Mouse (Mus musculus) gastrocnemius, adult 2 months (tissue): ENCODE measurements around the gene Magi2. TPM values are rescaled to one million over a fixed set of nuclear protein-coding genes. Genes with fewer than 3 reads are reported as not detected.

ENCODE experiments used
- DNase-seq: peaks from one replicate; pipeline ENCODE4 v3.0.0; 2022
- H3K27ac ChIP-seq: fragments of 200-600 bp; 2 replicates; pipeline ENCODE4 v1.8.1; 2022; ENCODE audit warnings: mild to moderate bottlenecking
- H3K4me3 ChIP-seq: fragments of 200-600 bp; 2 replicates; pipeline ENCODE4 v1.8.1; 2022; ENCODE audit warnings: mild to moderate bottlenecking, moderate library complexity
- CTCF ChIP-seq: fragments of 200-600 bp; IDR thresholded peaks from 2 replicates; pipeline ENCODE4 v1.8.1; 2022; ENCODE audit warnings: antibody characterized with exemption, mild to moderate bottlenecking, moderate library complexity
- intact Hi-C: fragments of 180-260 bp; cut with DNase I; formaldehyde crosslinking; loops from one replicate; pipeline ENCODE4 v1.15.1; 2025
- total RNA-seq, 2 experiments: library from RNA; stranded (reverse); gene quantifications; 2 replicates each; pipeline ENCODE4 v1.2.3; 2021

The Magi2 gene
- total RNA-seq, 2 experiments from 2014 or later, result 0.98 to 1.6 TPM

DNA sequence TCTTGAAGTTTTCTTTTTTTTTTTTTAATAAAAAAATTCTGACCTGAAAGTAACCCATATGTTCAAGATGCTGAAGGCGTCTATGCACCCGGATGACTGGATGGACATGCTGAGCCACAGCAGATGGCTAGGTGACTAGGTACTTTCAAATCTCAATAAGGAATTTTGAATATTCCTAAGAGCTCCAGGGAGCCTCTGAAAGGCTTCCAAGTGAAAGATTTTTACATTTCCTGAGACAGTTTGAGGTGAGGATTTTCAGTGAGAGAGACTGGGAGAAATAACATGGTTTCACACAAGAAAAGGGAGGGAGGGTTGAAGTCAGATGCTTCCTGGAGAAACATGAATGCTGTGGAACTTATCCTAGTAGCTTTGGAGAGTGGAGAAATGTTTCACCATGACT lies 1048.8 kb downstream of the Magi2 start:
- DNase-seq, result no peak
- TF ChIP-seq CTCF, result no peak
- intact Hi-C loops, result no loop called here
- Histone ChIP-seq H3K4me3 (no peak overlapping the region), H3K27ac (no peak overlapping the region)

DNA sequence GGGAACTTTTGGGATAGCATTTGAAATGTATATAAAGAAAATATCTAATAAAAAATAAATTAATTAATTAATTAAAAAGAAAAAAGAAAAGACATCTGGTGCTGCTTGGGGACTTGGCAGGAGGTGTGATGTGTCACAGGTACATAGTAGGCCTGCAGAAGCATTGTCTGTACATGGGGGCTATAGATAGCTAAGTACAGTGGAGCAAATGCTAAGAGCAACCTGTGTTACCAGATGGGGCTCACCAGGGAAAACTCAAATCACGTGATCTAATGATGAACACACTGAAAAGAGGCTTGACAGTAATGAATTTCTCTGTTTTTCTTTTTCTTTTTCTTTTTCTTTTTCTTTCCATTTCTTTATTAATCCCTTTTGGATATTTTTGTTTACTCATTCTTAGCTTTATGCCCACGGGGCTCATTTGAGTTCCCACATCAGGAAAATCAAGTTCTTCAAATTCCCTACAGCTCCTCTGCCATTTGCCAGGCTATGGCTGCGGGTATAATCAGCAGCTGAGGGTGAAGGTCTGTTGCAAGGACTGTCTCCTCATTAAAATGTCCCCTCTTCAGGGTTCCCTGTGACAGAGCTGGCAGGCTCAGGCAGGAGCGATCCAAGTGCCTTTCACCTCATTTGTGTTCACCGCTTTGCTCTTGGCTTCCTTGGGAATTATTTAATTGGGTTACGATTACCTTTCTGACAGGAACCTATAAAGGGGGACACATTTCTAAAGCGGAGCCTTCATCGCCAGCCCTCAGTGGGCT lies 1058.4 kb downstream of the Magi2 start:
- DNase-seq, result no peak
- TF ChIP-seq CTCF, result no peak
- H3K27ac ChIP-seq, result no peak overlapping the region
- H3K4me3 ChIP-seq, result no peak overlapping the region
- intact Hi-C loops, result no loop called here

DNA sequence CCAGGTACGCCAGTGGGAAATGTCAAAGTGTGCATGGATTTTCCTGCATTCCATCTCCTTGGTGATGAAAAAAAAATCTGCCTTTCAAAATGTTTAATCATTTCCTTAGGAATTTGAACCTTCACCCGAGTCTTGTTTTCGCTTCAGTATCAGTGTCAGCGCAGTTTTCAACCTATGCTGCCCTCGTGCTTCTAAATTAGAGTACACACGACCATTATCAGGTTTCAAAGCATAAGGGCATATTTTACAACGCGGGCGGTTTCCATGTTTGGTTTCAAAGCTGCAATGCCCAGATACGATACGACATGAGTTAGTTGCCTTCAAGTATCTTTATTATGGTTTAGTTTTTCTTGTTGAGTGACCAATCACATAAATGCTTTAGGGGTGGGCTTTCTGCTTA lies 1067.7 kb downstream of the Magi2 start:
- H3K27ac ChIP-seq, result no peak overlapping the region
- intact Hi-C loops, result no loop called here
- H3K4me3 ChIP-seq, result no peak overlapping the region
- no peak for TF ChIP-seq CTCF
- DNase-seq, result no peak

DNA sequence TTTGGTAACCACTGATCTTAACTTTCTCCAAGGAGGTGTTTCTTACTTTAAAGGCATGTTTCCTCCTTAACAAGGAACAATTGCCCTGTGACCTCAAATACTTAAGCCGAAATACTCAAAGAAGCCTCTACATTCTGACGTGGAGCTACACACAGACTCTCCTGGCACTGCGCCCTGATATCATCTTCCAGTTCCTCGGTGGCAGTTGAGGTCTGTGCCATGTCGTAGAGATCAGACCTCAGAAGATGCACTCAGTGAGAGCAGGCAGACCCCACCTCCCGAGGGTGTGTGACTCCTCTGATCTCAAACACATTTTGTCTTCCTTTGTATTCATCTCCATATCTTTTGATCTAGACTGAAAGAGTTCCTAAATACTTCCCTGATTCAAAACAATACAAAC lies 1073.0 kb downstream of the Magi2 start:
- H3K4me3 ChIP-seq, result no peak overlapping the region
- TF ChIP-seq CTCF, result no peak
- H3K27ac ChIP-seq, result no peak overlapping the region
- intact Hi-C loops, result no loop called here
- DNase-seq, result no peak

DNA sequence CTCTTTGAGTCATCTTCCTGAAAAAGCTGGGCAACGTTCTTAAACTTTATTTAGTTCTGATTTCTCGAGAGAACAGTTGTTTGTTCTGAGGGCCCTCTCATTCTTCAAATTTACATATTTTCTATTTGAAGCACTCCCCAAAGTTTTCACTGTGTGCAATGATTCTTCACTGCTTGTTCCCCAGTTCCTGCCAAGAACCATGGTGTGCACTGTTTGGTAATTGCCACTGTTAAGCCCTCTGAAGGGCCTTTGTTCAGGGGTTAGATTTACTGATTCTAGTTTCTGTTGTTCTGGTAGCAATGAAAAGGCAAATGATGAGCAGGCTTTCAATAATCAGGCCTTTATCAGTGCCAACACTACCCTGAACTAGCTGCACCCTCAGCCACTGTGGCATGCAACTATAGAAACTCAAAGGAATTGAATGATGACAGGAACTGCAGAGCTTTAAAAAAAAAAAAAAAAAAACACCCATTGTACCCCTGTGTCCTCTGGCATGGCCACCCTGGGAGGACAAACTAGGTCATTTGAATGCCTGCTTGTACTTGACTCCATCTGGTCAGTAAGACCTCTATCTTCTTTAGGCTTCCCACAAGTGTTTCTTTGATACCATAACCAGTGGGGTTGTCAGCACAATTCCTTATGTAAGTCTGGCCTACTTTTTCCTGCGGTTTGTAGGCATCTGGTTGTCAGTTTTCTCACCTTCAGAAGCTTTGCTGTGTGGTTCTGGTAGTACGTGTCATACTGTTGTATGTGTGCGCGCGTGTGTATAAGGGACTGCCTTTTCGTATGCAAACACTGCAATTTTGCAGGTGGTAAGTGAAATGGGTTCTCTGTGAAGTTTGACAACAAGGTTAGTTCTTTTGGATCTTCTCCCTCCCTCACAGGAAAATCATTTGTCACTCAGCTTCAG lies 1076.5 kb downstream of the Magi2 start:
- Histone ChIP-seq H3K27ac (no peak overlapping the region), H3K4me3 (no peak overlapping the region)
- DNase-seq, result no peak
- intact Hi-C loops, result no loop called here
- no peak for TF ChIP-seq CTCF

DNA sequence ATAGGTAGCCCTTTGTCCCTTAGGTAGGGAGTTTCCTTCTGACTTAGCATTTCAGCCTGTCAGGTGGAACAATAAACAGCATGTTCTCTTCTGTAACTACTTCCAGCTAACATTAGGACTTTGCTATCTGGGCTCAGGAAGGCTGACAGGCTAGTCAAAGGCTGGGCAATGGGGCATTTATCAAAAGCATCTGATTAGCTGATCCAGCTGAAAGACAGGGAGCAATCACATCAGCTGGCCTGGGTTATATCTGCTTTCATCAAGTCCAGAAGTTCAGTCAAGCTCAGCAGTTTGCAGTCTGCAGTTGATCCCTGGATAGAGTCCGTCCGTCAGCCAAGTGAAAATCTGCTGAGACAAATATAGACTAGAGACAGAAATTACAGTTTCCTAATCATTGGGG lies 1094.1 kb downstream of the Magi2 start:
- no peak for TF ChIP-seq CTCF
- intact Hi-C loops, result no loop called here
- no peak for DNase-seq
- no peak overlapping the region for H3K27ac ChIP-seq
- no peak overlapping the region for H3K4me3 ChIP-seq

DNA sequence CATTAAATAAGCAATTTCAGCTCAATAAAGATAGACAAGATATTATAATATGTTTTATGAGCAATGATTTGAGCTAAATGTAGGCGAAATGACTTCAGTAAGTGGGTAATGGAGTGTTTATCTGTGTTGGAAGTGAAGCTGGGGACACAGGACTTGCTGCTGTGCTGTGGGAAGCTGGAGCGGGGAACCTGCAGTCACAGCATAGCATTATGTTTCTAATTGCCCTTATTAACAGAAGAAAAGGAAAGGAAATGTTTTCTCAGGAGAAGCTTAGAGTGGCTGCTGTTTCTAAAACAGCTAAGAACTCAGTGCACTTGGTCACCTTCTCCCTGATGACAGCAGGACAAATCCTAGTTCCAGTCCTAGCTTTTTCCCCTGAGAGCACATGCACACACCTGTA lies 1098.5 kb downstream of the Magi2 start:
- Histone ChIP-seq H3K27ac (no peak overlapping the region), H3K4me3 (no peak overlapping the region)
- no peak for TF ChIP-seq CTCF
- intact Hi-C loops, result no loop called here
- no peak for DNase-seq

DNA sequence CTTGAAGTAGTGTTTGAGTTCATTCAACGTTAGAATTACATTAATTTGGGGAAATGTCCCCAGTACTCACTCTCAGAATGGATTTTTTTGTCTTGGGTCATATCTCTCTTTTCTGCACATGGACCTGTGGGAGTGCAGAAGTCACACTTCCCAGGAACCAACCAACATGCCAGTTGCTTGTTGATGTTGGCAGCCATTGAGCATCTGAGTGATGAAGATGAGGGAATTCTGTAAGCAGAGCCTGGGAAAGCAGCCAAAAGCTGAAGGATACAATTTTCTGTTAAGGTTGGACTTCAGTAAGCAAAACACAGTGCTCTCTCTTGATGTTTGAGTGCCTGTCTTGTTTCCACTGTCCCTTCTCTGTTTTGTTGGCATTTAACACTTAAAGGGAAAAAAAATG lies 1102.1 kb downstream of the Magi2 start:
- intact Hi-C loops, result no loop called here

DNA sequence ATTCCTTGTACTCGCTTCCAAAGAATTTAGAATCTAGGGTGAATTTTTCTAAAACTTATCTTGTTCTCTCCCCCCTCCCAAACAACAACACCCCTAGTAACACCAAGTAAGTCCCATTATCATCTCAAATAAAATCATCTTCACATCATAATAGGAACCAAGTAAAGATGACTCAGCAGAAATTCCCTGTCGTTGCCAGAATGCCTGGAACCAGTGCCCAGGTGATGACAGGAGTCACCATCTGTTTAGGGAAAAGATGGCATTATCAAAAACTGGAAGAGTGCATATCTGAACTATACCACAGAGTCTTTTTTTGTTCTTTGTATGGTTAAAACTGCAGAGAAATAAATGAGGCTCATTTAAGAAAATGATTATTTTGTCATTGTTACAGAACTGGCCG lies 1103.2 kb downstream of the Magi2 start:
- intact Hi-C loops, result no loop called here
- TF ChIP-seq CTCF, result no peak
- no peak overlapping the region for H3K4me3 ChIP-seq
- DNase-seq, result no peak
- no peak overlapping the region for H3K27ac ChIP-seq

More for the DNA sequence above, 1102.1 kb downstream of the Magi2 start:
- TF ChIP-seq CTCF, result no peak
- DNase-seq, result no peak
- H3K4me3 ChIP-seq, result no peak overlapping the region
- no peak overlapping the region for H3K27ac ChIP-seq

DNA sequence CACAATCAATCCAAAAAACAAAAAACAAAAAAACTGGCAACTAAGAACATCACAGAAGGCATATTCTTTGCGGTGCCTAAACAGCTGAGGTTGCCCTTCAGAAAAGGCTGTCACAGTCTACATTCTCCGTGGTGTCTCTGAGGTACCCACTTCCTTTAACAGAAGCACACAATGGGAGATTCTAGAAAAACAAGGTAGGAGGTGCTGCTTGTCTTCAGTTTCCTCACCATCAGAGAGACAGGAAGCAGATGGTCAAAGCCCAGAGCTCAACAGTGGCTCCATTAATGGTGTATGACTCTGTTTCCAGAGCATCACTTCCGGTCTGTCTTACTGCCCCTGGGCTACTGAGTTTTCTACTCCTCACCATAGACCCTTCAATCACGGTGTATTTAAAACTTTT lies 1105.7 kb downstream of the Magi2 start:
- no peak for TF ChIP-seq CTCF
- Histone ChIP-seq H3K4me3 (no peak overlapping the region), H3K27ac (no peak overlapping the region)
- intact Hi-C loops, result no loop called here
- no peak for DNase-seq

DNA sequence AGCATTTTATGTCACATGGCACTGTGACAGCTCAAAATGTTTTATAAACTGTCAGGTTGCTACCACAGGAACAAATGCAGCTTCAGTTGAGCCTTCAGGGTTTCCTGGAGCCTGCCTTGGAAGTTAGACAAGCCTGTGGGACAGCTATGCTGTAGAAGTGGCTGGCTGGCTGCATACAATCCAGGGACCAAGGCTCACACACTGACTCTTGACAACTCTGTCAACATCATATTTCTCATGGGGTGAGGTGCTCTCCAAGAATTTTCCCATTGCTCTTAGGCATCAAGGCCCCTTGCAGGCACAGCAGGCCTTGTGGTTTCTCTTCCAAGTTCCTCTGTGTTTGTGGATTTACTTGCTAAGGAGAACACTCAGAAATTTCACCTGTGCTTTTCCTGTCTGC lies 1107.7 kb downstream of the Magi2 start:
- intact Hi-C loops, result no loop called here
- no peak for DNase-seq
- TF ChIP-seq CTCF, result no peak
- no peak overlapping the region for H3K4me3 ChIP-seq
- H3K27ac ChIP-seq, result no peak overlapping the region

DNA sequence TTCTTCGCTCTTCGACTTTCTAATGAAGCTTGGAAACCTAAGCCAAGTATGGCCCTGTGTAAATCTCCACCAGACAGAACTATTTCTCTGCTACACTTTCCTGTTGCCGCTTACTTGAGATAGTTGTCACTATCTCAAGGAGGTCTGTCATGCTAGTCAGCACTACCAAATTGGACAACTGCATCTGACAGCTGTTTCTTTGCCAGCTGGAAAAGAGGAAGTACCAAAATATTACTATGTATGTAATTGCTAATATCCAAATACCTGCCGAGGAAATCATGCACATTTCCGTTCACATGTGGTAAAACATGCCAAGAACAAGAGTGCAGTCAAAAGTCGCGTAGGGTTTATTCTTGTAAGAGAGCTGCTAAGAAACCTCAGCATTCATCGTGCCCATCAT lies 1126.1 kb downstream of the Magi2 start:
- DNase-seq, result no peak
- Histone ChIP-seq H3K27ac (no peak overlapping the region), H3K4me3 (no peak overlapping the region)
- intact Hi-C loops, result no loop called here
- no peak for TF ChIP-seq CTCF

DNA sequence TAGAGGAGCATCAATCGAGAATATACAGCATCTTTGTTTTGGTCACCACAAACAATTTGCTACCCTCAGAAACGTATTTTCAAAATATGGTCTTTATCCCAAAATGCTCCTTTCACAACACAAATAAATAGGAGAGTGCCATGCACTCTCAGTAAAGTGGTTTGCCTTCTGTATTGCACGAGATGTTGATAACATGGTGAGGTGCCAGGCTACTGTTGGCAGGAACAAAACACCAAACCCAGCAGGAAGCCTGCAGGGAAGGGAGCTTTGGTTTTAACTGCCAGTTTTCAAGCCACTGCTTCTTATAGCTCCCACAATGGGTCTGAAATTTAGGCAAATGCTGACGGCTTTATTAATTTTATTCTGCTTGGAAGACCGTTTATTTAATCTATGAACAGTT lies 1131.6 kb downstream of the Magi2 start:
- no peak for TF ChIP-seq CTCF
- intact Hi-C loops, result no loop called here
- Histone ChIP-seq H3K27ac (no peak overlapping the region), H3K4me3 (no peak overlapping the region)
- DNase-seq, result no peak
